Mouse (Mus musculus): ENCODE measurements around the gene Gaa.

Gene Gaa

GRCm38 (mm10) chr11:119306762-119307657 is 39.3 kb downstream of the Gaa start:
- no peak for DNase-seq

- no peak for DNase-seq
Measured at GRCm38 (mm10) chr11:119307658-119307867, 39.9 kb downstream of the Gaa start, which contains the start of gene Card14. Card14 (plus strand) TSS chr11:119307768.

- no peak for DNase-seq
Measured at GRCm38 (mm10) chr11:119307916-119308315, 40.2 kb downstream of the Gaa start.

- no peak for DNase-seq
Measured at GRCm38 (mm10) chr11:119310621-119311020, 42.9 kb downstream of the Gaa start.

- DNase-seq = peak; percentile 66
Measured at GRCm38 (mm10) chr11:119314252-119314936, 46.7 kb downstream of the Gaa start.

- no peak for DNase-seq
Measured at GRCm38 (mm10) chr11:119316720-119317119, 49.0 kb downstream of the Gaa start.

GRCm38 (mm10) chr11:119322521-119322920 is 54.8 kb downstream of the Gaa start:
- DNase-seq = no peak

GRCm38 (mm10) chr11:119325068-119325467 is 57.4 kb downstream of the Gaa start:
- DNase-seq = no peak

- DNase-seq = no peak
Measured at GRCm38 (mm10) chr11:119330592-119330991, 62.9 kb downstream of the Gaa start.

GRCm38 (mm10) chr11:119331970-119332369 is 64.3 kb downstream of the Gaa start:
- DNase-seq = no peak

All from kidney, postnatal 10 days (tissue).